Mouse (Mus musculus): ENCODE data around the gene Shisa8. TPM values are rescaled to one million over a fixed set of nuclear protein-coding genes. Genes with fewer than 3 reads are reported as not detected.
A peak's percentile ranks its signal among the peaks of the same experiment; 100 is the strongest.

The Shisa8 gene
- total RNA-seq, 2 experiments from 2014 or later = 1.4 to 1.9 TPM

DNA sequence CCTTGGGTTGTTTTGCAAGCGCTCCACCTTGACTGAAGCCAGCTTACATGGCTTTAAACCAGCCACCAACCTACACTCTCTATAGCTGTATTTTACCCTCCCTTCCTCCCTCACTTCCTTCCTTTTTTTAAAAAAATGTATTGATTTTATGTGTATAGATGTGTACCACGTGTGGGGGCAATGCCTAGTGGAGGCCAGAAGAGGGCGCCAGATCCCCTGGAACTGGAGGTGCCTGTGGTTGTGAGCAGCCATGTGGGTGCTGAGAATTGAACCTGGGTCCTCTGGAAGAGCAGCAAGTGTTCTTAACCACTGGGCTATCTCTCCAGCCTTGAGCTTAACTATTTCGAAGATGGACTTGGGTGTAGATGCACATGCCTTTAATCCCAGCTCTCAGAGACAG is 30.3 kb downstream of the Shisa8 start:
- no peak for DNase-seq (ENCODE audit: extremely low spot score in 1 of 2, low spot score in 1 of 2)

DNA sequence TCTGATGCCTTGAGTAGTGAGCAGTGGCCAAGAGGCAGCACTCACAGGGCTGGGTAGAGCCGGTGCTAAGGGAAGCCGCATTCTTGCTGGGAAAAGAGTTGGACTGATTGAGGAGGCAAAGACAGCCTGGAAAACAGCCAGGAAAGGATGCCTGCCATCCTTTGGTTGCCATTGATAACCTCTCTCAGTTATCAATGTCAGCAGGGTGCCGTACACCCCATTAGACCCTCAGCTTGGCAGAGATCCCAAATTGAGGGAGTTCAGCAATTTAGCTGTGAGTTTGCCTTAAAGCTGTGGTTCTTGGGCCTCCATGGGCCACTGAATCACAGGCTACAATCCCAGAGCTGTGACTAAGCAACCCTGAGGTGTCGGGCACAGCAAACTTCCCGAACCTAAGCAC is 31.5 kb downstream of the Shisa8 start:
- DNase-seq (ENCODE audit: extremely low spot score in 1 of 2, low spot score in 1 of 2) = no peak

DNA sequence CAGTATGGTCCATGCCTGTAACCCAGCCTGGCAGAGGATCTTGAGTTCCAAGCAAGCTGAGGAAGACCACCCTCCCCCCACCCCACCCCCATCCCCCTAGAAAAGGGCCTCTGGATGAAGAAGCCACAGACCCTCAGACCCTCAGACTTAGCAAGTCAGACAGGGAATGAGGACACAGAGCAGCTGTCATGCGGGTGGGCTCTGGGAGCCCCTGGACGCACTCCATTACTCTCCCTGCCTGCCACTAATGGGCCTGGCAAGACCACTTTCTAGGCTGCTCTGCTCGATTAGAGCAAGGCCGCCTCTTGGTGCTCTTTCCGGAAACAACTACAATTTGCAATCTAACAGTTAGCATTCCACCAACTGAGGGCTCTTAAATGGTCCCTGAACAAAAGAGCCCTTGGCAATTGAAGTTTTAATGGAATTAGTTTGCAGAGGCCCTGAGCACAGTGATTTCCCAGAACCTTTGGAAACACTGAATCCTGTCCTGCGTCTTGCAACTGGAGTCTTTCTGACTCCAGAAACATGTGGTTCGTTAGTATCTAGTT is 34.8 kb downstream of the Shisa8 start:
- DNase-seq (ENCODE audit: extremely low spot score in 1 of 2, low spot score in 1 of 2) = no peak

DNA sequence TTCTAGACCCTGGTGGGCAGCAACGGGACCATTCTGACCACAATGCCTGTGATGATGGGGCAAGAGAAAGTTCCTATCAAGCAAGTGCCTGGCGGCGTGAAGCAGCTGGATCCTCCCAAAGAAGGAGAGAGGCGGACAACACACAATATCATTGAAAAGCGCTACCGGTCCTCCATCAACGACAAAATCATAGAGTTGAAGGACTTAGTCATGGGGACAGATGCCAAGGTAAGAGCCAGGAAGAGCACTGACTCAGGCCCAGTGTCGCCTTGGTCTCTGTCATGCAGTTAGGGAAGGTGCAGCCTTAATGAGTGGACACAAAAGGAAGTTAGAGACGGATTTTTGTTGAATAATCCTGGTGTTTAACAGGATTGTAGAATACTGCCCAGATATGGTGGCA is 37.5 kb downstream of the Shisa8 start:
- DNase-seq (ENCODE audit: extremely low spot score in 1 of 2, low spot score in 1 of 2) = no peak

DNA sequence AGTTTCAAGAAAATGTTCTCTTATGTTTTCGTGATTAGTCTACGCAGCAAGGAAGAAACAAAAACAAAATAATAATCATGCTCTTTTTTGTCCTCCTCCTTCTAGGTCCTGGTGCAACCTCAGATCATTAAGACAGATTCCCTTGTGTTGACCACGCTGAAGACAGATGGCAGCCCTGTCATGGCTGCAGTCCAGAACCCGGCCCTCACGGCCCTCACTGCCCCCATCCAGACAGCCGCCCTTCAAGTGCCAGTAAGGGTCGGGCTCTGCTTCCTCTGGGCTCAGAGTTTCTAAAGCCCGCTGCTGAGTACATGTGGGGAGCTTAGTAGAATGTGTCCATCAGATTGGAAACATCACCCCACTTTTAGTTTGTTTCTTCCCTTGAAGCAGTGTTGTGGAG is 40.0 kb downstream of the Shisa8 start:
- no peak for DNase-seq (ENCODE audit: extremely low spot score in 1 of 2, low spot score in 1 of 2)

DNA sequence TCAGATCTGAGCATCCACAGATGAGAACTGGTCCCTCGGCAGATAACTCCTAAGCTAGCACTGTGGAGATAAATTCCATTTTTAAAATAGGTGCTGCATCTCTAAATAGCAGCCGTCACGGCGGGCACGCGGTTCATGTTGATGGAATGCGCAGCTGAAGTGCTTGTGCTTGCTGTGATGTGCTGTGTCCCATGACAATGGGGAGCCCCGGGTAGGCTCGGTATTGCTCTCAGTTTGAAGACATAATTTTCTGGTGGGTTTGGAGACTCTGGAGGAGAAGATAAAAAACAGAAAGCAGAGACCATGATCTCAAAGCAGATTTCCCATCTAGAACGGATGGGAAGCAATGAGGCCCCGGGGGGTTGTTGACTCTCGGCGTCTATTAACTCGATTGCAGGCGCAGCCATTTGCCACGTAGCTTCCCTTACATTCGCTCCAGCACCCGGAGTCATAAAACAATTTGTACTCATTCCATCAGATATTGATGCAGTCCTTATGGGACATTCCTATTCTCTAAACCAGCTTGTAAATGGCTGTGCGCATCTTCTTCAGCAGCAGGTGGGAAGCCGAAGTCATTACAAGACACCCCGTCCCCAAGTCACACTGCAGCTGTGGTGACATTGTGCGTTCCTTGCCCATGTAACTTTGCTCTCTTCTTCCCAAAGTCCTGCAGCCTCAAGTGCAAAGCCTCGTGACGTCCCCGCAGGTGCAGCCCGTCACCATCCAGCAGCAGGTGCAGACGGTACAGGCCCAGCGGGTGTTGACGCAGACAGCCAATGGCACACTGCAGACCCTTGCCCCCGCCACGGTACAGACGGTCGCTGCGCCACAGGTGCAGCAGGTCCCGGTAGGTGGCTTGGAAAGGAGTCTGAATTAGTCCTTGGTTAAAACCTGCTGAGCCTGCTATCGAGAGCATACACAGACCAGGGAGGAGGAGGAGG is 41.9 kb downstream of the Shisa8 start:
- no peak for DNase-seq (ENCODE audit: extremely low spot score in 1 of 2, low spot score in 1 of 2)

DNA sequence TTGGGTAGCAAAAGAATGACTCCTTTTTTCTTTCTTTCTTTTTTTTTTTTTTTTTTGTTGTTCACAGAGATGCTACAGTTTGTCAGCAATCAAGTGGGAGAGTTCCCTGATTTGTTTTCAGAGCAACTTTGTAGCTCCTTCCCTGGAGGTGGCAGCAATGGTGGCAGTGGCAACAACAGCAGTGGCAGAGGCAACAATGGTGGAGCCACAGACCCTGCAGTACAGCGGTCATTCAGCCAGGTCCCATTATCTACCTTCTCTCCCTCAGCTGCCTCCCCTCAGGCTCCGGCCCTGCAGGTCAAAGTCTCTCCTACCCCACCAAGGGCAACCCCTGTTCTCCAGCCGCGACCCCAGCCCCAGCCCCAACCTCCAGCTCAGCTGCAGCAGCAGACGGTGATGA is 42.9 kb downstream of the Shisa8 start:
- DNase-seq (ENCODE audit: extremely low spot score in 1 of 2, low spot score in 1 of 2) = no peak

DNA sequence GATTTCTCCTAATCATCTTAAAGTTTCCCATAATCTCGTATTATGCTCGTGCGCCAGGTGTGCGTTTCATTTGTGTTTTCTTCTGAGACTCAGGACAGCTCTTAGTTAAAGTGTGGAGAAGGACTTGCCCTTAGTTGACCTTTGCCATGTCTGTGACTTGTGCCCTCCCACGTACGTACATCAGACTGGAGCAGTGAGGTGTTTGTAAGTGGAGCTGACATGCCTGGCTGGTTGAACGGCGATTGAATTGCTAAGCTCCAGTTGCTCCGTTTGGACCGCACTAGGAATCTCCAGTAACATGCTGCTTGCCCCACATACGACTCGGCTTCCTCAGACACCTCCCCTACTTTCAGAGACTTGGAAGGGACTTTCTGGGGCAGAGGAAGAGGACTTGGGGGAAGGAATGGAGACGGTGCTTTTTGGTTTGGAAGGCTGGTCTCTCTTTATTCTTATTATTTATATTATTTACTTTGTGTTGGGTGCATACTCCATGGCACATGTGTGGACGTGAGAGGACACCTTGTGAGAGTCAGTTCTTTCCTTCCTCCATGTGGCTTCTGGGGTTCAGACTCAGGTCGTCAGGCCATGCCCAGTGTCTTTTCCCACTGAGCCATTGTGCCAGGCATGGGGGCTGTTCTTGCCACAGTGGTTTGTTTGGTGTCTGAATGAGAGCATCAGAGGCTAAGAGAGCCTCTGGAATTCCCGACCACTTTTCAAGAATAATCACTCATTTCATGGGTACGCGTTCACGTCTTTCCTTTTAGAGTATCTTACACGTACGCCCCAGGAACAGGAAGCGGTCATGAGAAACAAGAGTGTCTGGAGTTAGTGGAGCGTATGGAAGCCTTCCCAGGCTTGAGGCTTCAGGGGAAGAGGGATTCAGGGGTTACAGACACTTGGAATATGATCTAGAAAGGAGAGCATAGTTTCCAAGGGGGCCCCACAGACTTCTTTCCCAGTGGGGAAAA is 45.1 kb downstream of the Shisa8 start:
- DNase-seq (ENCODE audit: extremely low spot score in 1 of 2, low spot score in 1 of 2) = no peak

DNA sequence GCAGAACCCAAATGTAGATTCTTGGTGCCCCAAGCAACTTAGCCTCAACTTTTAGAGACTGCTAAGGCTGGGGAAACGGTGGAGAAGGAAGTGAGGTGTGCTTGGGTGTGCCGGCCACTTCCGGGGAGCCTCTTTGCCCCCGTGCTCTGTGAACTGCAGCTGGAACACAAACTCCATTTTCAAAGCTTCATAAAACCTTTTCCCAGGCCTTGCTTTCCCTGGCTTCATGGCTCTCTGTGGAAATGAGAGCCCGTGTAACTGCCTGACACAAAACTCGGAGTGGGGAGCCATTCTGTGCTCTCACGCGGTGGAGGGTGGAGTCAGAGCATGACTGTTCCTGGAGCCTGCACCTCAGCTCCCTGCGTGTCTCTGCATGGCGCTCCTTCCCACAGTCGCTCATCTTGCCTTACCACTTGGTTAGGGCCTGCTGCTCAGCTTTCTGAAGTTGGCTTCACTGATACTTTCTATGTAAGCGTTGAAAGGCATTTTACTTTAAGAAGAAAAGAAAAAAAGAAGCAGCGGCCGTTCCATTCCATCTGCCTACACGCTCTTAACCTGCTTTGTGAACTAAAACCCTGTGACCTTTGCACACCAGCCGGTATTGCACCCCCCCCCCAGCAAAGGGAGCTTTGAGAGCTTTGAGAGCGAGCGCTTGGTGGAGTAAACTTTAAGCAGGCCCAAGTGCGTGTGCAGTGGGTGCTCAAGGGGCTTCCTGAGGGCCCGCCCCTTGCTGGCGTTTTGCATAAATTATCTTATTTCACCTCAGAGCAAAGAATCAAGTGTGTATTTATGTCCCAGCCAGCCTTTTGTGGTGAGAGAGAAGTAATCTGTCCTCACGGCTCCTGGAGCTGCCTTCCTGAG is 46.1 kb downstream of the Shisa8 start:
- DNase-seq (ENCODE audit: extremely low spot score in 1 of 2, low spot score in 1 of 2) = no peak

DNA sequence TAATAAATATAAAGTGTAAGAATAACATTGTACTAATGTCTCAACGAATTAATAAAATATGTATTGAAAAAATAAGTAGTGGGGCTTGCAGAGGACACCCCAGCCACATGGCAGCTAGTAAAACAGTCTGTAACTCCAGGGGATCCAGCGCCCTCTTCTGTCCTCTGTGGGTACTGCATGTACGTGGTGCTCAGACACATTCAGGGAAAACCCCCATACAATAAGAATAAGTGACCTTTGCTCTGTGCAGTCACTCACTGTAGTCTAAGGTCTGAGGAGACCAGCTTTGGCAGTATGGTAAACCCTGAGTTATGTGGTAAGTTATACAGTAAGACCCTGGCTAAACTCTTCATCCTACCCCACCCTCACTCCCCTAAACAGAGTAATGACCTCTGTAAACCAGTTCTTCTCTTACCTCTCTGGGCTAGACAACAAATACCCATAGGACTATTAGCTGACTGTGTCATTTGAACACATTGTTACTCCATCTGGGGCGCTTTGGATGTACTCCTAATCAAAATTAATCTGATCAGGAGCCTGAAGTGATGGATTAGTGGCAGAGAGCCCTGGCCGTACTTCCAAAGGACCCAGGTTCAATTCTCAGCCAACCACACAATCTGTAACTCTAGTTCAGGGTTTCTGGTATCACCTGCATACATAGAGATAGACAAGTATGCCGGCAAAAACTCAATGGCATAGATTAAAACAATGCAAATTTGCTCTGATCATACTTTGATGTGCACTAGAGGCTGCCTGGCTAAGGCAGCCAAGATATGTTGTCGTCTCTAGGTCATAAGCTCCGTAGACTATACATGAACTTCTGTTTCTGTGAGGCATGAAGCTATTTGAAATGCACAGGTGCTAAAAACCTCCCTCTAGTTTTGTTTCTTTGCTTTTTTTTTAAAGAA is 47.0 kb downstream of the Shisa8 start:
- DNase-seq (ENCODE audit: extremely low spot score in 1 of 2, low spot score in 1 of 2) = peak; percentile 79 to 96

DNA sequence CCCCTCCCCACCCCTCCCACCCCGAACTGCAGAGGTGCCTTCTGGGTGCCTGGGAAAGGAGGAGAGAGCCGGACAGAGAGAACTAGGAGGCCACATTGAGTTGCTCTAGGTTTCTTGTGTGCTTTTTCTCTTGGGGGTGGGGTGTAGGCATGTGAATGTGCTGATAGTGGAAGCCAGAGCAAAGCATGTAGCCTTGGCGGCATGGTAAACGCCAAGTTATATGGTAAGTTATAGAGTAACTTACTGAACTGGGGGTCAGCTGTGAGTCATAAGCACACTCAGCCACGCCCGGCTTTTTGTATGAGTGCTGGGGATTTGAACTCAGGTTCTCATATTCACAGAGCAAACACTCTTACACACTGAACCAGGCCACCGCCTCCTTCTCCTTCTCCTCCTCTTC is 48.1 kb downstream of the Shisa8 start:
- no peak for DNase-seq (ENCODE audit: extremely low spot score in 1 of 2, low spot score in 1 of 2)

DNA sequence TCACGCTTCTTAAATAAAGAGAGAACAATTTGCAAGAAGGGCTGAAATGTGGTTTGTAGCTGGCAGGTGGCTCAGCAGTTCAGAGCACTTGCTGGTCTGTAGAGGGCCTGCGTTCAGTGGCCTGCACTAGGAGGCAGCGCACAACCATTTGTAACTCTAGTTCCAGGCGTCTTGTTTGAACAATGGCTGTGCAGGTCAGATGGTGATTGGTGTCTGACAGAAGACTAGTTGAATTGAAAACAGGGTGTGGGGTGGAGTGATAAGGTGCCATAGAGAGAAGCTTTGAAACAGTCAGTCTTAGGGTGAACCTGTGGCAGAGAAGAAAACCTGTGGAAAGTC is 48.6 kb downstream of the Shisa8 start:
- no peak for DNase-seq (ENCODE audit: extremely low spot score in 1 of 2, low spot score in 1 of 2)

DNA sequence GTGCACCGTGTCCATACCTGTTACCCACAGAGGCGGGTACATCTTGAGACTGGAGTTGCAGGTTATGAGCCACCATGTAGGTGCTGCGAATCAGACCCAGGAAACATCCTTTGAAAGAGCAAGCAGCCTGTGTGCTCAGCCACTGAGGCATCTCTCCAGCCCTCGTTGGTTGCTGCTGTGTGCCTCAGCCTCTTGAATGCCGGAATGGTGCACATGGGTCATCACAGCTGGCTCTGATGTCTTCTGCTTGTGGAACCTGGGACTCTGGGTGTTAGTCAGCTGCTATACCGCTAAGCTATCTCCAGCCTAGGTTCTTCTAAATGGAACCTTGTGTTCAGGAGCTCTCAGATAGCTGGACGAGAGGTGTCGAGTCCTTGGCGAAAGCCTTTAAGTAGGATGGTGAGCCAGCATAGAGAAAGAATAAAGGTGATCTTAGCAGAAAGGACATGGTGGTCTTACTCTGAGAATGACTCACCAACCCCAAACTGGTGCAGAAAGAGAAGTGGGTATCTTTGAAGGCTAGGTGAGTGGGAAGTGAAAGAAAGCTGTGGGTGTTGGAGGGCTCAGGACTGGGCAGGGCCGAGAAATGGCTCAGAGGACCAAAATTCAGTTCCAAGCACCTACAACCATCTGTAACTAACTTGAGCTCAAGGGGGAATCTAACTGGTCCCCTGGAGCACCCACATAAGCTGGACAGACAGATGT is 49.1 kb downstream of the Shisa8 start:
- no peak for DNase-seq (ENCODE audit: extremely low spot score in 1 of 2, low spot score in 1 of 2)

DNA sequence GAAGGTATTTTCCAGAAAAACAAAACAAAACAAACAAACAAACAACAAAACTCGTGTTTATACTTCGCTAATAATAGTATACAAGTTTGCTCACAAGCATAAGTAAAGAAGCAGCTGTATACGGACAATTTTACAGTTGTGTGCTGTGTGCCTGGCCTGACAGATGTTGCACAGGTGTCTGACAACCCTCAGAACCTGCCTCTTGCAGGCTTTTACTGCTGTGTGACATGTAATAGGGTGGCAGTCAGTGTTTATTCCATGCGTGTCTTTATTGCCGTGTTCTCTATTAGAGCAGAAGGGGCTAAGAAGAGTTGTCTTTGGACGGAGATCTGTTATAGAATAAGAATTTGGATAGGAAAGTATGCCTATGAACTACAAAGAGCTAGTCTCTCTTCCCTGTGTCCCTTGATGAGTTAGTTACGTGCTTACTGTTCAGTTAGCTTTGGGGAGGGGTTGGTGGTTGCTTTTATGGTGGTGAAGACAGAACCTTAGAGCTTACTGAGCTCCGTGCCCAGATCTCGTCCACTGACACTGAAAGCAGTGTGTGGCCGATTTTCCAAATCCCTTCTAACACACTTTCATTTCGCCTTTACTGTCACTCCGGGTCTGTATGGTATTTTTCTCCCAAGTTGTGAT is 50.5 kb downstream of the Shisa8 start:
- no peak for DNase-seq (ENCODE audit: extremely low spot score in 1 of 2, low spot score in 1 of 2)

DNA sequence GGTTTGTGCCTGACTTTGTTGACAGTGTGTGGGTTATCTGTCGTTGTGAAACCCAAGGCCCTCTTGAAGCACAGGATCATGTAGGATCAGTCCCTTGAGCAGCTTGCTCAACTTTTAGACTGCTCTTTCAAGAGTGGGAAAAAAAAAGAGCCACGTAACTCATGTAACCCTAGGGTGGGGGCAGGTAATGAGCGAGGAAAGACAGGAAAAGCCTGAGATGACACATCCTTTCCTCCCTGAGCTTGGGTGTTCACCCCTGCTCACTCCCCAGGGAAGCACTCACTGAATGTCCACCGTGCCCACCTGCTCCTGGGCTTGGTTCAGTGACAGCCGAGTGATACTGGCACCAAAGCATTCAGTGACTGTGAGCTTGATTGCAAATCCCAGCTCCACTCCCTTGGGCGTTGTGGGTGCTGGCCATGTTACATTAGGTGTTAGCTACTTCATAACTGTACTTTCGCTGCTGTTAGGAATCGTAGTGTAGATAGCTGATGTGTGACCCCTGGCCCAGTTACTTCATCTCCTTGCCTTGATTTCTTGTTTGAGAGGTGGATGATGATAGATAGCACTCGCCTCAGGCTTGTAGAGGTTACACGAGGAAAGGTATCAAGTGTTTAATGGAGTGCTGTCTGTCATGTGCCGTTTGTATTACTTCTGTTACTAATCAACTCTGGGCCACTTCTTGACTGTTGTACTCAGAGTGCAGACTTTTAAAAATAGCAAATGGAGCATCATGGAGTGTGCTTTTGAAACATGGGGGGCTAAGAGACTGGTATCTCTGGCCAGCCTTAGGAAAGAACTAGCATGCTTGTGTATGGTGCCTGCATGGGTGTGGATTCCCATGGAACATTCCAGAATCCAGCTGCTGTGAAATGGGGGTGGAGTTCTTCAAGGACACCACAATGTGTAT is 51.6 kb downstream of the Shisa8 start:
- no peak for DNase-seq (ENCODE audit: extremely low spot score in 1 of 2, low spot score in 1 of 2)

DNA sequence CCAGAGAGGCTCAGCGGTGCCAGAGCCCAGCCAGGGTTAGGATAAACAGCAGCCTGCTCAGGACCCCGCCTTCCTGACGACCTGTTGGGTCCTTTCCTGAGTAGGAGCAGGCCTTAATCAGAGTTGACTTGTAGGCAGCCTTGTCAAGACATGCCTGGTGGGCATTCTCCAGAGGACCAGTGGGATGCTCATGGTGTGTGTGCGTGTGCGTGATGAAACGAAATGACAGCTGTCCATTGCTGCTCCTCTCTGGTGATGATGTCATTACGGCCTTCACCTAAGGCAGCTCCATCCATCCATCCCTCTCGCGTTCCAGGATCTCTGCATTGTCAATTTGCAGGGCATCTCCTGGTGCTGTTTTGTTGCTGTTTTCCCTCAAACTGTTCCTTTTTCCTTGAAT is 53.1 kb downstream of the Shisa8 start:
- no peak for DNase-seq (ENCODE audit: extremely low spot score in 1 of 2, low spot score in 1 of 2)

All from layer of hippocampus, postnatal 25 days (tissue).